Mouse (Mus musculus) embryonic fibroblast, embryonic 13.5 days (primary cell): Measurements from ENCODE around the gene Nod1.

Experiments
- CTCF ChIP-seq: IDR thresholded peaks from 2 replicates; pipeline ENCODE4 v1.5.1; 2011; ENCODE audit warnings: mild to moderate bottlenecking, control low read depth, low read length, moderate library complexity, borderline replicate concordance; ENCODE audit not compliant: insufficient read depth
- POLR2A ChIP-seq: IDR thresholded peaks from 2 replicates; pipeline ENCODE4 v1.6.1; 2011; ENCODE audit warnings: low read depth, mild to moderate bottlenecking, control low read depth, low read length, moderate library complexity

DNA sequence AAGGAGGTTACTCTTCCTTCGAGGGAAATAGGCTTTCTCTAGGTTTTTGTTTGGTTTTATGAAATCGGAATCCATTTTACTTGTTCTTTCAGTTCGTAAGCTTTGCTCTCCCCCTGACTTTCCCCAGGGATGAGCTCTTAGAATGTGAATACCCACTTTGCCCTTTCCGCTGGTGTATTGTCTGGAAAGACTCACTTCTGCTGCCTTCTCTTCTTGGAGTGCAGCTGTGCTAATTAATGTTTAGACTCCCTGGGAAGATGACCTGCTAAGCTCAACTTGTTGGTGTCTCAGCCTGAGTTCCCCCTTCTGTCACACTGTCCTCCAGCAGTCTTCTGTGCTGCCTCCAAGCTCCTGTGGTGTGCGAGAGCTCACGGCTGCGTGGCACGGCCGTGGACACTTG is 82.2 kb downstream of the Nod1 start:
- TF ChIP-seq POLR2A (no peak), CTCF (no peak)
